Mouse (Mus musculus) stomach, postnatal 0 days (tissue): ENCODE results near the gene Slc30a2.

Experiments used
- CTCF ChIP-seq: IDR thresholded peaks from 2 replicates; pipeline ENCODE4 v1.5.1; 2016; ENCODE audit warnings: antibody characterized with exemption, low read depth, mild to moderate bottlenecking, moderate library complexity
- EP300 ChIP-seq: optimal IDR thresholded peaks from 2 replicates; pipeline ENCODE3; 2016; ENCODE audit warnings: antibody characterized with exemption

GRCm38 (mm10) chr4:134393026-134393425 is 50.0 kb downstream of the Slc30a2 start:
- no peak for TF ChIP-seq EP300
- TF ChIP-seq CTCF, result peak; percentile 60
